Comparison of ENCODE assay signal across 15 mouse cellular contexts in genomic region chr6:90451512-90451911, GRCm38 (mm10). TPM values are rescaled to one million over a fixed set of nuclear protein-coding genes. Genes with fewer than 3 reads are reported as not detected.
"Had no signal": no experiment of that assay in that cellular context is flagged by ENCODE, and none has a peak within 500 bp of the region (broad histone marks: within the 10 kb centered on the region; RNA-seq: fewer than 3 reads in every experiment).

No protein-coding gene starts in this region.

- H3K4me1 ChIP-seq: neural tube, embryonic 15.5 days had no signal

- H3K9me3 ChIP-seq: midbrain, embryonic 10.5 days; midbrain, embryonic 12.5 days; neural tube, embryonic 13.5 days; neural tube, embryonic 15.5 days had no signal

- H3K27ac ChIP-seq: midbrain, embryonic 10.5 days; midbrain, embryonic 12.5 days; neural tube, embryonic 13.5 days; neural tube, embryonic 15.5 days had no signal

- H3K4me3 ChIP-seq: midbrain, embryonic 10.5 days; midbrain, embryonic 12.5 days; myocyte; neural tube, embryonic 13.5 days; neural tube, embryonic 15.5 days had no signal

- DNase-seq: lung, embryonic 14.5 days; lung, postnatal 10 days; midbrain, embryonic 14.5 days; right cerebral cortex, postnatal 14 days; spleen, adult 18-20 months; thymus, adult 18-20 months; thymus, postnatal 14 days; thymus, postnatal 36 days had no signal

- H3K9ac ChIP-seq: lung, embryonic 14.5 days; midbrain, embryonic 12.5 days; neural tube, embryonic 13.5 days; neural tube, embryonic 15.5 days had no signal

- H3K27me3 ChIP-seq: neural tube, embryonic 13.5 days; neural tube, embryonic 15.5 days had no signal

- H3K36me3 ChIP-seq: midbrain, embryonic 10.5 days; midbrain, embryonic 12.5 days; neural tube, embryonic 13.5 days; neural tube, embryonic 15.5 days had no signal

RNA-seq across cellular contexts. Expression of gene Klf15, which starts 10.9 kb away (rescaled TPM):
- total RNA-seq: megakaryocyte, adult 5-6 weeks; megakaryocyte-erythroid progenitor cell, adult 5-6 weeks had no signal

RNA-seq across cellular contexts. Expression of gene Cfap100, which starts 22.9 kb away (rescaled TPM):
- total RNA-seq: megakaryocyte, adult 5-6 weeks; megakaryocyte-erythroid progenitor cell, adult 5-6 weeks had no signal
